Mouse (Mus musculus) megakaryocyte, embryonic 14.5 days (primary cell): ENCODE measurements around the gene 1700025G04Rik. TPM values are rescaled to one million over a fixed set of nuclear protein-coding genes. Genes with fewer than 3 reads are reported as not detected.

ENCODE experiments used
- H3K27me3 ChIP-seq: replicated peaks from 2 replicates; pipeline ENCODE3; 2012; ENCODE audit warnings: inconsistent platforms
- H3K36me3 ChIP-seq: replicated peaks from 2 replicates; pipeline ENCODE3; 2012; ENCODE audit warnings: low read length, inconsistent platforms, mixed read lengths
- H3K4me1 ChIP-seq: 2 replicates; pipeline ENCODE4 v1.6.1; 2012; ENCODE audit warnings: inconsistent platforms
- H3K4me3 ChIP-seq: replicated peaks from 2 replicates; pipeline ENCODE3; 2012; ENCODE audit warnings: moderate library complexity, mild to moderate bottlenecking, inconsistent platforms
- H3K9me3 ChIP-seq: 2 replicates; pipeline ENCODE4 v1.6.1; 2012; ENCODE audit warnings: inconsistent platforms
- FLI1 ChIP-seq: IDR thresholded peaks from 2 replicates; pipeline ENCODE4 v1.6.1; 2012; ENCODE audit warnings: low read length, inconsistent platforms, mixed read lengths
- GATA1 ChIP-seq: IDR thresholded peaks from 3 replicates; pipeline ENCODE4 v1.6.1; 2012; ENCODE audit warnings: mixed read lengths, low read length, inconsistent platforms, borderline replicate concordance
- polyA plus RNA-seq: library from polyadenylated mRNA; stranded (reverse); fragments of >175 nt; gene quantifications from 2 replicates; pipeline ENCODE4 v1.2.3, GENCODE M21; 2012; ENCODE audit warnings: low replicate concordance; ENCODE audit not compliant: insufficient read depth

The 1700025G04Rik gene
- polyA plus RNA-seq, 1 experiment, result 1.1 TPM

- Histone ChIP-seq H3K27me3 (no peaks in the 10 kb centered on the region), H3K4me1 (peaks cover 74% of the 10 kb centered on the region), H3K4me3 (no peak overlapping the region), H3K36me3 (peaks cover 23% of the 10 kb centered on the region), H3K9me3 (no peaks in the 10 kb centered on the region)
- TF ChIP-seq GATA1 (no peak), FLI1 (no peak)
These were observed 113.1 kb downstream of the 1700025G04Rik start for GRCm38 (mm10) chr1:151976850-151977249.

GRCm38 (mm10) chr1:151975418-151976379 is 114.2 kb downstream of the 1700025G04Rik start:
- peak overlapping the region; percentile 18 for H3K4me3 ChIP-seq
- no peaks in the 10 kb centered on the region for H3K27me3 ChIP-seq
- H3K4me1 ChIP-seq, result peaks cover 67% of the 10 kb centered on the region
- H3K9me3 ChIP-seq, result no peaks in the 10 kb centered on the region
- peaks cover 30% of the 10 kb centered on the region for H3K36me3 ChIP-seq
- TF ChIP-seq GATA1 (no peak), FLI1 (no peak)

GRCm38 (mm10) chr1:151974887-151975286 is 115.0 kb downstream of the 1700025G04Rik start:
- H3K9me3 ChIP-seq, result no peaks in the 10 kb centered on the region
- H3K27me3 ChIP-seq, result no peaks in the 10 kb centered on the region
- peaks cover 30% of the 10 kb centered on the region for H3K36me3 ChIP-seq
- H3K4me1 ChIP-seq, result peaks cover 59% of the 10 kb centered on the region
- no peak for TF ChIP-seq FLI1
- no peak for TF ChIP-seq GATA1
- no peak overlapping the region for H3K4me3 ChIP-seq

- TF ChIP-seq FLI1 (no peak), GATA1 (no peak)
- H3K4me1 ChIP-seq, result peaks cover 55% of the 10 kb centered on the region
- H3K4me3 ChIP-seq, result no peak overlapping the region
- no peaks in the 10 kb centered on the region for H3K27me3 ChIP-seq
- peaks cover 30% of the 10 kb centered on the region for H3K36me3 ChIP-seq
- H3K9me3 ChIP-seq, result no peaks in the 10 kb centered on the region
These were observed 115.5 kb downstream of the 1700025G04Rik start for GRCm38 (mm10) chr1:151974424-151974823.

- peaks cover 49% of the 10 kb centered on the region for H3K4me1 ChIP-seq
- no peaks in the 10 kb centered on the region for H3K9me3 ChIP-seq
- no peak overlapping the region for H3K4me3 ChIP-seq
- H3K27me3 ChIP-seq, result no peaks in the 10 kb centered on the region
- H3K36me3 ChIP-seq, result peaks cover 25% of the 10 kb centered on the region
- TF ChIP-seq FLI1, result no peak
- TF ChIP-seq GATA1, result no peak
These were observed 116.7 kb downstream of the 1700025G04Rik start for GRCm38 (mm10) chr1:151973110-151973700.

- Histone ChIP-seq H3K4me1 (peaks cover 38% of the 10 kb centered on the region), H3K36me3 (peaks cover 25% of the 10 kb centered on the region), H3K4me3 (no peak overlapping the region), H3K9me3 (no peaks in the 10 kb centered on the region), H3K27me3 (no peaks in the 10 kb centered on the region)
- TF ChIP-seq FLI1, result no peak
- no peak for TF ChIP-seq GATA1
These were observed 118.3 kb downstream of the 1700025G04Rik start for GRCm38 (mm10) chr1:151971581-151971980.

GRCm38 (mm10) chr1:151968126-151968525 is 121.8 kb downstream of the 1700025G04Rik start:
- no peaks in the 10 kb centered on the region for H3K9me3 ChIP-seq
- no peak for TF ChIP-seq FLI1
- TF ChIP-seq GATA1, result no peak
- no peak overlapping the region for H3K4me3 ChIP-seq
- no peaks in the 10 kb centered on the region for H3K27me3 ChIP-seq
- H3K36me3 ChIP-seq, result peaks cover 14% of the 10 kb centered on the region
- peaks cover 10% of the 10 kb centered on the region; the same call in 1 of the 2 replicates for H3K4me1 ChIP-seq

- Histone ChIP-seq H3K36me3 (peaks cover 3% of the 10 kb centered on the region), H3K27me3 (no peaks in the 10 kb centered on the region), H3K9me3 (no peaks in the 10 kb centered on the region), H3K4me1 (peaks cover 15% of the 10 kb centered on the region), H3K4me3 (no peak overlapping the region)
- no peak for TF ChIP-seq GATA1
- no peak for TF ChIP-seq FLI1
These were observed 125.1 kb downstream of the 1700025G04Rik start for GRCm38 (mm10) chr1:151964811-151965210.

- Histone ChIP-seq H3K27me3 (no peaks in the 10 kb centered on the region), H3K4me3 (no peak overlapping the region), H3K9me3 (no peaks in the 10 kb centered on the region), H3K36me3 (no peaks in the 10 kb centered on the region), H3K4me1 (peaks cover 23% of the 10 kb centered on the region)
- no peak for TF ChIP-seq FLI1
- no peak for TF ChIP-seq GATA1
These were observed 126.7 kb downstream of the 1700025G04Rik start for GRCm38 (mm10) chr1:151963248-151963647.

- no peaks in the 10 kb centered on the region for H3K9me3 ChIP-seq
- no peak overlapping the region for H3K4me3 ChIP-seq
- H3K4me1 ChIP-seq, result peaks cover 32% of the 10 kb centered on the region
- no peak for TF ChIP-seq GATA1
- no peak for TF ChIP-seq FLI1
- H3K27me3 ChIP-seq, result no peaks in the 10 kb centered on the region
- H3K36me3 ChIP-seq, result no peaks in the 10 kb centered on the region
These were observed 127.8 kb downstream of the 1700025G04Rik start for GRCm38 (mm10) chr1:151962078-151962477.
